In the genomic region with DNA sequence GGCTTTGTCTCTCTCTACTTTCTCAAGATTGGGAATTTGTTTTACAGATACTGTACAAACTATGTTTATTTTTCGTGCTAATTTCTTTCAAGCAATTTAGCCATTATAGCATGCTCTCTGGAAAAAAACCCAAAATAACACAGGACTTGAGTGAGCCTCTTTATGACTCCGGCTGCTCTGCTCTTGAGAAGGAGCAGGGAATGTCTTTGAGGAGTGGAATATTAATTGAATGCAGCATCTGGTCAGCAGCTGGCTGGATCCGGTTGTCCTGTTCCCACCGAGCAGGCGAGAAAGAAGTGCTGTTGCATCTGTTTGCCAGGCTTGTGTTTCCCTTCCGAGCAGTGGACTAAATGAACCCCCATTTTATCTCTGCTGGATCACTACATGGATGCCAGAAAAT, we compare ENCODE assay signal across 8 mouse cellular contexts.
A peak's percentile ranks its signal among the peaks of the same experiment; 100 is the strongest.
DNase-seq lines count a peak whose midpoint lies in the region; ATAC-seq and TF ChIP-seq lines count a peak whose summit lies in the region.

No protein-coding gene starts in this region.

- H3K27me3 ChIP-seq in kidney, adult 2 months (replicated peaks; ENCODE audit: control insufficient read depth, insufficient read depth, low read length) = no peaks in the 10 kb centered on the region
- H3K27me3 ChIP-seq in forebrain, postnatal 0 days (ENCODE audit: insufficient read depth, low read length) = no peaks in the 10 kb centered on the region
- H3K27me3 ChIP-seq in limb, embryonic 10.5 days (ENCODE audit: low read depth, poor library complexity, severe bottlenecking) = peaks cover 9% of the 10 kb centered on the region; the same call in 1 of the 2 replicates
- no peaks in the 10 kb centered on the region for H3K27me3 ChIP-seq in neural tube, embryonic 11.5 days (ENCODE audit: control insufficient read depth, insufficient read depth, low read length)

- TF ChIP-seq CTCF in kidney, adult 2 months (conservative IDR thresholded peaks at IDR 0.05; ENCODE audit: insufficient read depth, insufficient read length, low read depth, low read length) = no peak
- TF ChIP-seq CTCF in forebrain, postnatal 0 days (IDR thresholded peaks at IDR 0.05; ENCODE audit: low read depth) = no peak

- peak; percentile 21 for DNase-seq in kidney, adult 2 months
- no peak for DNase-seq in kidney, adult 8-10 months
- peak; percentile 58 for DNase-seq in forebrain, postnatal 0 days
- peak; percentile 83 for DNase-seq in limb, embryonic 10.5 days (ENCODE audit: low spot score)
- DNase-seq in neural tube, embryonic 11.5 days (ENCODE audit: low spot score) = peak; percentile 41
- no peak for DNase-seq in layer of hippocampus, postnatal 36 days
- DNase-seq in layer of hippocampus, postnatal 25 days (ENCODE audit: extremely low spot score in 1 of 2, low spot score in 1 of 2) = no peak

- WGBS in kidney, adult 2 months = 30% methylated on average over 6 of the region's 6 CpGs
- 5% methylated on average over 6 of the region's 6 CpGs for WGBS in forebrain, postnatal 0 days
- 14% methylated on average over 6 of the region's 6 CpGs for WGBS in limb, embryonic 10.5 days
- 29% methylated on average over 6 of the region's 6 CpGs for WGBS in neural tube, embryonic 11.5 days

- no peak overlapping the region for H3K27ac ChIP-seq in kidney, adult 2 months (ENCODE audit: insufficient read depth, low read depth, low read length)
- H3K27ac ChIP-seq in forebrain, postnatal 0 days (ENCODE audit: low read depth, low read length) = peak overlapping the region; percentile 37
- H3K27ac ChIP-seq in limb, embryonic 10.5 days = peak overlapping the region; percentile 66
- no peak overlapping the region for H3K27ac ChIP-seq in neural tube, embryonic 11.5 days (ENCODE audit: low read depth, low read length)

- no peak for TF ChIP-seq POLR2A in kidney, adult 2 months (IDR thresholded peaks at IDR 0.05; ENCODE audit: low read depth, low read length)

- no peaks in the 10 kb centered on the region for H3K36me3 ChIP-seq in kidney, adult 2 months (ENCODE audit: control insufficient read depth, insufficient read depth, low read length)
- H3K36me3 ChIP-seq in forebrain, postnatal 0 days (ENCODE audit: insufficient read depth) = no peaks in the 10 kb centered on the region
- no peaks in the 10 kb centered on the region for H3K36me3 ChIP-seq in limb, embryonic 10.5 days
- no peaks in the 10 kb centered on the region for H3K36me3 ChIP-seq in neural tube, embryonic 11.5 days (ENCODE audit: control insufficient read depth, insufficient read depth, low read length)

- no peaks in the 10 kb centered on the region for H3K9me3 ChIP-seq in forebrain, postnatal 0 days (ENCODE audit: low read length)
- no peaks in the 10 kb centered on the region for H3K9me3 ChIP-seq in limb, embryonic 10.5 days (replicated peaks)
- no peaks in the 10 kb centered on the region for H3K9me3 ChIP-seq in neural tube, embryonic 11.5 days (ENCODE audit: control insufficient read depth, low read length)

- H3K4me2 ChIP-seq in forebrain, postnatal 0 days (ENCODE audit: low read depth) = peak overlapping the region; percentile 40
- H3K4me2 ChIP-seq in neural tube, embryonic 11.5 days (ENCODE audit: low read depth) = no peak overlapping the region

- peak; percentile 40 for ATAC-seq in forebrain, postnatal 0 days
- ATAC-seq in neural tube, embryonic 11.5 days (ENCODE audit: insufficient read depth, low FRiP score, low TSS enrichment) = no peak
- no peak for ATAC-seq in megakaryocyte, adult 5-6 weeks (ENCODE audit: poor library complexity, severe bottlenecking)

- no peaks in the 10 kb centered on the region for H3K4me1 ChIP-seq in kidney, adult 2 months (ENCODE audit: control insufficient read depth, insufficient read depth, low read length)
- H3K4me1 ChIP-seq in forebrain, postnatal 0 days (ENCODE audit: insufficient read depth) = peaks cover 14% of the 10 kb centered on the region; the same call in 1 of the 2 replicates
- peaks cover 45% of the 10 kb centered on the region for H3K4me1 ChIP-seq in limb, embryonic 10.5 days
- H3K4me1 ChIP-seq in neural tube, embryonic 11.5 days (ENCODE audit: control insufficient read depth, insufficient read depth, low read length) = peaks cover 7% of the 10 kb centered on the region; the same call in 1 of the 2 replicates

- H3K4me3 ChIP-seq in kidney, adult 2 months (ENCODE audit: insufficient read depth, low read depth, low read length) = no peak overlapping the region
- H3K4me3 ChIP-seq in forebrain, postnatal 0 days (ENCODE audit: low read depth, low read length) = no peak overlapping the region
- peak overlapping the region; percentile 19; the same call in 1 of the 2 replicates for H3K4me3 ChIP-seq in limb, embryonic 10.5 days
- no peak overlapping the region for H3K4me3 ChIP-seq in neural tube, embryonic 11.5 days (ENCODE audit: low read depth, low read length)

- peak overlapping the region; percentile 19 for H3K9ac ChIP-seq in forebrain, postnatal 0 days
- no peak overlapping the region for H3K9ac ChIP-seq in neural tube, embryonic 11.5 days (ENCODE audit: low read length)

Comparison
In these comparisons a context has a peak if more than half of its experiments do, and no peak if none do; other contexts are left out.
1. DNase-seq: peak in kidney, adult 2 months (single experiment), forebrain, postnatal 0 days (single experiment), limb, embryonic 10.5 days (single experiment) and neural tube, embryonic 11.5 days (single experiment); none in kidney, adult 8-10 months (0 of 2), layer of hippocampus, postnatal 36 days (0 of 2) and layer of hippocampus, postnatal 25 days (0 of 2).
2. H3K27ac ChIP-seq: peak in forebrain, postnatal 0 days (single experiment) and limb, embryonic 10.5 days (single experiment); none in kidney, adult 2 months (single experiment) and neural tube, embryonic 11.5 days (single experiment).